Mouse (Mus musculus) spleen, postnatal 36 days (tissue): ENCODE measurements around the gene Kremen1.

ENCODE experiments used
- DNase-seq, 2 experiments: peaks; one replicate each; pipeline ENCODE4 v3.0.0; 2022; ENCODE audit warnings: low spot score in 2 of 2, mixed read lengths in 1 of 2

The Kremen1 gene

DNA sequence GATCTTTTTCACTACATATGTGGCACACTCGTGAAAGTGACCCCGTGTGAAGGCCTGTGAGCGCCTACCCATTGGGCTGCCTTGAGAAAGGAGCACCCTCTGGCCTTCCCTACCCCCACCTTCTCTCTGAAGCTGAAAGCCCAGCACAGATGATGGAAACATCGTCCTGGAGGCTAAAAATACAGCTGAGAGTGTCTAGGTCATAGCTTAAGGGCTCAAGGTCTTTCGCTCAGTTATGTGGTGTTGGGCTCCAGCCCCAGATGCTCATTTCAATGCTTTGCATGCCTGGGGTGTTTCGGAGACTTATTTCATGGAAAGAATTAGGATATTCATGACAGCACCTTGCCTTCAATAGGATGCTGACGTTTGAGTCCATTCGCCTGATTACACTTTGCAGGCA is 4.4 kb upstream of the Kremen1 start:
- DNase-seq = no peak

DNA sequence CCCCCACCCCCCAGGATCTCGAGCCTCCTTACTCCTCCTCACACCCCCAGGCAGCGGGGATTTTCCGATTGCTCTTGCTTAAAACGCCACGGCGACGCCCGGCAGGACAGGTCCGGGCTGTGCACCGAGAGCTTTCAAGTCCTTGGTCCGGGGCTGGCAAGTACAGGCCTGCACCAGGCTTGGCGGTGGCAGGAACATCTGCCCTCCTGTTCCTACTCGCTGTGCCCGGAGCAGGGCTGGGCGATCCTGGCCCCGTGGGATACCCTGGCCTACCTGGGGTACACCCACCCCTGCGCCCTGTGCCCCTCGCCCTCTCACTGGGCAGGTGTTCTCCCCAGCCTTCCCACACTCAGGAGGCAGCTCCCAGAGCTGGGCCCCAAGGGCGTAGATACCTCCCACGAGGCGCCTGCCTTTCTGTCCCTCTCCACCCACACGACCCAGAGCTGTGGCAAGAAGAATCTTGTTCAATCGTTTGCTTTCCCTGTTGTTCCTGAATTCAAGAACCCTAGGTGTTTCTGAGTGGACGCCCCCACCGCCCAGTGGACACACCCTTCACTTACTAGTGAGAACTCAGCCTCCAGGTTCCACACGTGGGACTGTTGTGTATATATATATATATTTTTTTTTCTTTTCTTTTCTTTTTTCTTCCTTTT is 1.8 kb upstream of the Kremen1 start:
- DNase-seq = no peak

DNA sequence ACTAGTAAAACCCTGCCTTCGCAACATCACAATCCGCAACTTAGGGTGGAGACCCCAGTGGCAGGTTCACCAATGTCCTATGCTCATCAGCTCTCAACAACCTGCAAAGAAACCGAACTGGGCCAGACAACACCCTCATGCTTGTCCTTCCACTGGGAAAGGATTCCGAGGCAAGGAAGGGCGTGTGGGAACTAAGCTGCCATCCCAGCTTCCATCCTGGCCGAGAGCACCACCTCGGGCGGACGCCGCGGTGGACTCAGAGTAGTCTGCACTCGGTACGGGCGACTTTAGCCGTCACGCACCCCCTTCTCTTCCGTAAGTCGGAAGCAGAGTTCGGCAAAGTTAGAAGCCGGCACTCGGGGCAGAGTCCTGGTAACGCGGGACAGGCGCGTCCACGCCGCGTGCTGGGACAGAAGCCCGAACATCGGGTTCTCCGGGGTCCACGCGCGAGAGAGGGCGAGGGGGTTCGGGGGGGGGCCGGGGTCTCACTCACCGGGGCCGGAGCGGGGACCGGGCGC is 357 bp downstream of the Kremen1 start:
- DNase-seq = peak; percentile 33 to 37

- DNase-seq = no peak
Observed at GRCm38 (mm10) chr11:5259944-5260598, 1.3 kb downstream of the Kremen1 start.

DNA sequence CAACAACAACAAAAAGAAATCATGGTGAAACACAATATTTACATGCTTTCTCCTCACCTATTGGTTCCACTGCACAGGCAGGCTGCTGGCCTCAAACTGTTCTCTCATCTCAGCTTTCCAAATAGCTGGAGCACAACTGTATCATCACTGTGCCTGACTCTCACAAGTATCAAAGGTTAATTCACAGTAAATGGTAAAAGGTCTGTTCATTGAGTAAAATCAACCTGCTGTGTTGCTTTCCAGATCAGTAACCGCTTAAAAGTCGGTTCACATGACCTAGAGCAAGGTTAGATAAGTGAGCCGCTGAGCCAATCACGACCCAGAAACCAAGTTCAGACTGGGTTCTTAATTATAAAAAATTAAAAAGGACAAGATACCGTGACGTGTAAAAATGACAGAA is 3.3 kb downstream of the Kremen1 start:
- DNase-seq = no peak

DNA sequence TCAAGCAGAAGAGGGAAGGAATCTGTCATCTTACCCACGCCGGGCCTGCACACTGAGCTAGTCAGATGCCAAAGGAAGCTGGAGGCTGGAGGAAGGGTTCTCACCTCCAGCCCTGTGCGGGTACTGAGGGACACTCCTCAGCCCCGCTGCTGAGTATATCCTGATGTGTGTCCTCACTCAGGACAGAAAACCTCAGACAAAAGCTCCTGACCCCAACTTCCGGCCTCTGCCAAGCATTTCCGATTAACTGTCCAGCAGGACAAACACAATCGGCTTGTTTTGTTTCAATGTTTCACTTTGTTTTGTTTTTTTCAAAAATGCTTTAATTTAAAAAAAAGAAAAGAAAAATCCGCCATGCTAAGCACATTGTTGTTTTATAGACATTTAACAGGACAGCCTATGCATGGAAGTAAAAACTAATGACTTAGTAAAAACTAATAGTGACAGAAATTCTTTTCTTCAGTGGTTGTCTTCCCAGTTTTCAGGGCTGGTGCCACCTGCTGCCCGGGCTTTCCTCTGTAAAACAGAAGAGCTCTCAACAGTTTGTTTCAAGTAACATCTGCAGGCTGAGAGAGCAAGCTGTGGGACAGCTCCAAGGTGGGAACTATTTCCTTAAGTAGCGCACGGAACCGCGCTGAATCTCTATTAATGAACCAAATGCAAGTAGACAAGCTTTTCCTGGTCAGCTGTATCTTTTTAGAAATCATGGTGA is 4.1 kb downstream of the Kremen1 start:
- no peak for DNase-seq

GRCm38 (mm10) chr11:5255509-5256014 is 5.8 kb downstream of the Kremen1 start:
- DNase-seq = no peak

GRCm38 (mm10) chr11:5254016-5254415 is 7.3 kb downstream of the Kremen1 start:
- DNase-seq = no peak

DNA sequence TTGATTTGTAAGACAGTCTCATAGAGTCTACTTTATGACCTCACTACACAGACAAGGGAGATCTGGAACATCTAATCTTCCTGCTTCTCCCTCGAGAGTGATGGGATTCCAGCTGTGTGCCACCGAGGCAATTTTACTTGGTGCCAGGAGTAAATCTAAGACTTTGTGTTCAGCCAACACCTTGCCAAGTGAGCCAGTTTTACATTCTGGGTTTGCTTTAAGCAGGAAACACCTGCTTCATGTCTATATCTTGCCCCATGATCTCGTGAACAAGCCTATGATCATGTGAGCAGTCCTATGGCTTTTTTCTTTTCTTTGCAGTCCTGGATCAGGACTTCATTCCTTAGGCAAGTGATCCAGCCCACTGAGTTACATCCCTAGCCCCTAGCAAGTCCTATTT is 7.8 kb downstream of the Kremen1 start:
- DNase-seq = no peak

GRCm38 (mm10) chr11:5252727-5253126 is 8.6 kb downstream of the Kremen1 start:
- DNase-seq = no peak

- no peak for DNase-seq
Observed at GRCm38 (mm10) chr11:5251112-5251511, 10.2 kb downstream of the Kremen1 start.

- no peak for DNase-seq
Observed at GRCm38 (mm10) chr11:5248200-5248599, 13.2 kb downstream of the Kremen1 start.

DNA sequence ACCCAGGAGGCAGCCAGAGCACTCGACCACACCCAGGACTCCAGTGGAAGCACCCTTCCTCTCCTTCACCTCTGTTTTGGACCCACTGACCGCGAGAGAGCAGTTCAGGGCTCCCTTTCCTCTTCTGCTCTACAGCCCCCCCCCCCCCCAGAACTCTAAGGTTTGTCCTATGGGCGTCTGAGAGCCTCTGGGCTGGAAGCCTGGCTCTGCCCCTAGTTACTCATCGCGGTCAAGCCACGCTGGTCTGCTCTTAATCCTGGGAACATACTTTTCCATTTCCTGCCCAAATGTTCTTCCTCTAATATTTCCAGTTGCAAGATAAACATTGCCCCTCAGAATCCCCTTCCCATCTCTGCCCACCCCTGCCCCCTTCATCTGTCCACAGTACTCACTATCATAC is 15.9 kb downstream of the Kremen1 start:
- DNase-seq = no peak

GRCm38 (mm10) chr11:5244749-5245130 is 16.6 kb downstream of the Kremen1 start:
- DNase-seq = no peak

DNA sequence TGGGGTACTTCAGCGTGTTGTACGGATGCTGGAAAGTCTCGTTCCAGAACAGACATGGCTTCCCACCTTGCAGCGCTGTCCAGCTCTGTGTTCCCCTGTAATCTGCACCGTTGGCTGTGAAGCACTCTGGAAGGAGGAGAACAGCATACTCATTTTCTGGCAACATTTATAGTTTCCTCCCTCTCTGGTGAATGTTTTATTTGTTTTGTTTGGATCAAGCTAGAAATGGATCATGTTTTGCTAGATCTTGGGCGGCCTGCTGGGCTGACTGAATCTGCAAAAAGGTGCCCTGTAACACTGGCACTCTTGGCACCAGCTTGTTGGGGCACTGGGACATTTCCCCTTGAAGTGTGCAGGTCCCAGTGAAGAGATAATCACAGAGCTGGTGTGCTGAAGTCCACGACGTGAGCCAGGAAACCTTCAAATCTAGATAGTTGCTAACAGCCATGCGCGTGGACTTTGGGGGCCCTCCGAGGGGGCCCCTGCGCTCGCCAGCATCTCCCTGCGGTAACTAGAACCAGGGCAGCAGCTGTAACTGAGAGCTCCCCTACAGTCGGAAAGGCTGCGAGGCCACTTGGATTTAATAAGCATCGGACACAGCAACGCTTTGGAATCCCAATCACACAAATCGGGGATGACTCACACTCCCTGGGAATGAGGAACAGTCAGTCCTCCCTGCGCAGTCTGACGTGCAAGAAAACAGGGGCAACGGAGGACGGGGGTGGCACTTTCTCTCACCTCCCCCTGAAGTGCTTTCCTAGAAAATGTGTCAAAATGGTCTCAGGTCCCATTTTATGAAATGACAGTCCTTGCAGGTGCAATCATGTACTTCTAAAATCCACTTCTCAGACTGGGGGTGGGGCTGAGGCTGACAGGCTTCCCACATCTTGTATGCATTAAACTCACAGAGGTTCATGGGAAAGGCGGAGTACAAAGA is 17.3 kb downstream of the Kremen1 start:
- DNase-seq = no peak

DNA sequence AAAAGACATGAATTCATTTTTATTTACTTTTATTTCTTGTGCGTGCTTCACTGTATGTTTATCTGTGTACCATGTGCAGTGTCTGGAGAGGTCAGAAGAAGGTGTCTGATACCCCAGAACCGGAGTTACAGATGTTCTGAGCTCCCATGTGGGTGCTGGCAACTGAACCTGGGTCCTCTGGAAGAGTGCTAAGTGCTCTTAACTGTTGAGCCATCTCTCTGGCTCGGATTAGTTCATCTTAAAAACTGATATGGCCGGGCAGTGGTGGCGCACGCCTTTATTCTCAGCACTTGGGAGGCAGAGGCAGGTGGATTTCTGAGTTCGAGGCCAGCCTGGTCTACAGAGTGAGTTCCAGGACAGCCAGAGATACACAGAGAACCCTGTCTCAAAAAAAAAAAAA is 18.1 kb downstream of the Kremen1 start:
- DNase-seq = no peak

DNA sequence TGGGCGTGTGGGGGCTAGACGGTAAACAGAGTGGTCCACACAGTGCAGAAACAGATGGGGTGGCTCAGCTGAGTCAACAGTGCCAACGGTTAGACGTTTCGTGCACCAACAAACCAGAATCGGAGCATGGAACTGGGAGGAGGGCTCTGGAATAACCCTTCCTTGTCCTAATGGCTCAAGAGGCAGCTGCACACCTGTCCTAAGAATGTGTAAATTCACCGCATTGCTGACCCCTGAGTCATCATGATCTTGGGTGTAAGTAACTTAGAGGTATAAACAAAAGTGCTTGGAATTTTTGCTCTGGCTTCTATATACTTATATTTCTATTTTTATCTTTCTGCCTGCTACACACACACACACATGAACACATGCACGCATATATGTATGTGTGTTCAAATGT is 19.2 kb downstream of the Kremen1 start:
- DNase-seq = no peak

- no peak for DNase-seq
Observed at GRCm38 (mm10) chr11:5239706-5240690, 21.4 kb downstream of the Kremen1 start.

- DNase-seq = no peak
Observed at GRCm38 (mm10) chr11:5219910-5220447, 41.4 kb downstream of the Kremen1 start.

DNA sequence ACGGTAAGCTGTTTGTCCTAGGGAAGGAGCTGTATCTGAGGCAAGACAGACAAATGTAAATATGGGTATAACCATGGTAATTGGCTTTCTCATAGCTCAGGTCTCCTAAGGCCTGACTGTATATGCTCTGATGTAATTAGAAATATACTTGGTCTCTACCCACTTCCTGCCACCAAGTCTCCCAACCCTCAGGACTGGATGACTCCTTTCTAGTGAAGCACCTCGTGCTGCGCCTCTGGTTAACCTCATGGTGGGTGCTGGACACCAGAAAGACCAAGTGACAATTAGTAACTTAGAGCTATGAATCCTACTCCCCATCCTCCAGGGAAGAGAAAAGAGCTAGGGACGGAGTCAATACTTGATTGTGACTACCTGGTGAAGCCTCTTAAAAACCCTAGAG is 42.0 kb downstream of the Kremen1 start:
- no peak for DNase-seq
